Mouse (Mus musculus) T-cell, adult 2 months (primary cell): Measurements from ENCODE around the gene Ifnar1.

Experiments used
- DNase-seq: peaks from one replicate; pipeline ENCODE4 v3.0.0; 2022; ENCODE audit warnings: low spot score

The Ifnar1 gene

GRCm38 (mm10) chr16:91541573-91542081, 56.6 kb downstream of the Ifnar1 start:
- DNase-seq, result peak; percentile 52

GRCm38 (mm10) chr16:91543619-91544018, 58.6 kb downstream of the Ifnar1 start:
- DNase-seq, result no peak

GRCm38 (mm10) chr16:91545597-91546281, 60.7 kb downstream of the Ifnar1 start:
- DNase-seq, result peak; percentile 87

GRCm38 (mm10) chr16:91546391-91546835, 61.4 kb downstream of the Ifnar1 start:
- no peak for DNase-seq

- DNase-seq, result peak; percentile 56
These were observed 62.1 kb downstream of the Ifnar1 start, which contains the start of gene Ifngr2 for GRCm38 (mm10) chr16:91546836-91547741. Ifngr2 (plus strand) TSS chr16:91547072.

GRCm38 (mm10) chr16:91547974-91548373, 62.9 kb downstream of the Ifnar1 start:
- DNase-seq, result peak; percentile 52

GRCm38 (mm10) chr16:91548586-91548985, 63.5 kb downstream of the Ifnar1 start:
- no peak for DNase-seq

GRCm38 (mm10) chr16:91548996-91549395, 64.0 kb downstream of the Ifnar1 start:
- peak; percentile 42 for DNase-seq

- DNase-seq, result no peak
These were observed 64.6 kb downstream of the Ifnar1 start for GRCm38 (mm10) chr16:91549616-91550015.

GRCm38 (mm10) chr16:91551081-91551524, 66.1 kb downstream of the Ifnar1 start:
- DNase-seq, result no peak

- DNase-seq, result no peak
These were observed 67.0 kb downstream of the Ifnar1 start for GRCm38 (mm10) chr16:91552072-91552471.

GRCm38 (mm10) chr16:91553625-91554024, 68.6 kb downstream of the Ifnar1 start:
- DNase-seq, result peak; percentile 74

- DNase-seq, result no peak
These were observed 70.1 kb downstream of the Ifnar1 start for GRCm38 (mm10) chr16:91555017-91555605.

- DNase-seq, result no peak
These were observed 71.6 kb downstream of the Ifnar1 start for GRCm38 (mm10) chr16:91556659-91557058.
